Mouse (Mus musculus): ENCODE data around the gene Tex50. TPM values are rescaled to one million over a fixed set of nuclear protein-coding genes. Genes with fewer than 3 reads are reported as not detected.
A peak's percentile ranks its signal among the peaks of the same experiment; 100 is the strongest.

The Tex50 gene
- polyA plus RNA-seq, 1 experiment from 2014 or later: not detected

DNA sequence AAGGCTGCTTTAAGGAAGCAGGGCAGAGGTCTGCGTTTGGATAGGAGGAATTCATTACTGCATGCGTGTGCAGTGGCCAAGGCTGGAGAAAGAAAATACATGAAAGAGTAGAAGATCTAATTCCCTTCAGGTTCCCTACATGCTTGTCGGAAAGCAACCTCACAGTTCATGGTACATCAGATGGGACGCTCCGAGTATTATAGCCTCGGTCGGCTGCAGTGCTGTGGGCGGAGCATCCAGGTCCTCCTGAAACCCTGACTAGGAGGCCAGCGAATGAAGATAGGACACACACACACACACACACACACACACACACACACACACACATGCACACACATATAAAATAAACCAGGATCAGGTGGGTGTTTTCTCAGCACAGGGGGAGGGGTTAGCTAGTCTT, 24.6 kb upstream of the Tex50 start:
- Histone ChIP-seq H3K9ac (ENCODE audit: low read depth, low read length) (no peak overlapping the region), H3K27ac (ENCODE audit: low read depth, low read length) (no peak overlapping the region), H3K9me3 (ENCODE audit: control insufficient read depth) (no peaks in the 10 kb centered on the region), H3K27me3 (replicated peaks; ENCODE audit: control insufficient read depth, insufficient read depth, low read length) (no peaks in the 10 kb centered on the region), H3K4me3 (ENCODE audit: low read depth, low read length) (no peak overlapping the region), H3K4me1 (replicated peaks; ENCODE audit: control insufficient read depth, insufficient read depth, low read length) (no peaks in the 10 kb centered on the region), H3K4me2 (replicated peaks; ENCODE audit: low read depth) (peak overlapping the region; percentile 32), H3K36me3 (ENCODE audit: control insufficient read depth, insufficient read depth) (no peaks in the 10 kb centered on the region)
- TF ChIP-seq CTCF (IDR thresholded peaks at IDR 0.05; ENCODE audit: low read depth): no peak
- 53% methylated on average over 9 of the region's 9 CpGs for WGBS
- ATAC-seq: peak; percentile 25; the same call in 1 of the 2 replicates

DNA sequence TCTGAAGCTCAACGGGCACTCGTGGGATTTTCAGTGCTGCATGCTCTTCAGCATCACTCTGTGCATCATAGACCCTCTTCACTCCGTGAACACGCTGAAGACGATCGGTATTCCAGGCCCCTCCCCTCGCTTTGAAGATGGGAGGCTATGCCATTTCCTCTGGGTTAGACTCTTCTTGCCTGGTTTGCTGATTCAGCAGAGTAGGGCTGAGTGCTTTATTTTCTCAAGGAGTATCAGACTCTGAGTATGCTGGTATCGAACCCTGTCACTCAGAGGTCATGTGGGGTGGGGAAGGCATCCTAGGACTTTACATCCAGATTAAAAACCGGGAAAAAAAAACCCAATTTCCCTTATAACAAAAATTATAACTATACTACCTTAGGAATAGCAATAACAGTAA, 23.3 kb upstream of the Tex50 start:
- H3K27me3 ChIP-seq (replicated peaks; ENCODE audit: control insufficient read depth, insufficient read depth, low read length): no peaks in the 10 kb centered on the region
- ATAC-seq: no peak
- H3K9me3 ChIP-seq (ENCODE audit: control insufficient read depth): no peaks in the 10 kb centered on the region
- no peak for TF ChIP-seq CTCF (IDR thresholded peaks at IDR 0.05; ENCODE audit: low read depth)
- no peaks in the 10 kb centered on the region for H3K36me3 ChIP-seq (ENCODE audit: control insufficient read depth, insufficient read depth)
- H3K4me1 ChIP-seq (replicated peaks; ENCODE audit: control insufficient read depth, insufficient read depth, low read length): no peaks in the 10 kb centered on the region
- WGBS: 81% methylated on average over 9 of the region's 9 CpGs
- H3K9ac ChIP-seq (ENCODE audit: low read depth, low read length): no peak overlapping the region
- no peak overlapping the region for H3K4me3 ChIP-seq (ENCODE audit: low read depth, low read length)
- no peak overlapping the region for H3K27ac ChIP-seq (ENCODE audit: low read depth, low read length)
- H3K4me2 ChIP-seq (replicated peaks; ENCODE audit: low read depth): no peak overlapping the region

DNA sequence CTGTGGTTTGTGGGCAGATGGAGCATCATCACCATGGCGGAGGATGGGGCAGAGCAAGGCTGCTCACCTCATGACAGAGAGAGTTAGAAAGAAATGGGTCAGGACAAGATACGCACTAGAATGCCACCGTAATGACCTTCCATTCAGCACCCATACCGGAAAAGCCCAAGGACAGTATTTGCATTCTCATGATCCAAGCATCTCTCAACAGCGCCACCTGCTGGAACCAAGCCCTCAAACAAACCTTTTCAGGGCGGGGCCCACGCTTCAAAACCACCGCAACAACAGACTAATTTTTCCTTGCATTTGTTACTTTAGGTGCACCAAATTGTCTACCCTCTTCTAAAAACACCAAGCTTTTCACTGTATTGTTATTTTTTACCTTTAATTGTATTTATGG, 21.6 kb upstream of the Tex50 start:
- 49% methylated on average over 8 of the region's 8 CpGs for WGBS
- H3K9me3 ChIP-seq (ENCODE audit: control insufficient read depth): no peaks in the 10 kb centered on the region
- H3K4me2 ChIP-seq (replicated peaks; ENCODE audit: low read depth): no peak overlapping the region
- no peak overlapping the region for H3K9ac ChIP-seq (ENCODE audit: low read depth, low read length)
- H3K4me1 ChIP-seq (replicated peaks; ENCODE audit: control insufficient read depth, insufficient read depth, low read length): no peaks in the 10 kb centered on the region
- no peaks in the 10 kb centered on the region for H3K27me3 ChIP-seq (replicated peaks; ENCODE audit: control insufficient read depth, insufficient read depth, low read length)
- H3K36me3 ChIP-seq (ENCODE audit: control insufficient read depth, insufficient read depth): no peaks in the 10 kb centered on the region
- H3K4me3 ChIP-seq (ENCODE audit: low read depth, low read length): no peak overlapping the region
- H3K27ac ChIP-seq (ENCODE audit: low read depth, low read length): no peak overlapping the region
- TF ChIP-seq CTCF (IDR thresholded peaks at IDR 0.05; ENCODE audit: low read depth): peak; percentile 81
- no peak for ATAC-seq

DNA sequence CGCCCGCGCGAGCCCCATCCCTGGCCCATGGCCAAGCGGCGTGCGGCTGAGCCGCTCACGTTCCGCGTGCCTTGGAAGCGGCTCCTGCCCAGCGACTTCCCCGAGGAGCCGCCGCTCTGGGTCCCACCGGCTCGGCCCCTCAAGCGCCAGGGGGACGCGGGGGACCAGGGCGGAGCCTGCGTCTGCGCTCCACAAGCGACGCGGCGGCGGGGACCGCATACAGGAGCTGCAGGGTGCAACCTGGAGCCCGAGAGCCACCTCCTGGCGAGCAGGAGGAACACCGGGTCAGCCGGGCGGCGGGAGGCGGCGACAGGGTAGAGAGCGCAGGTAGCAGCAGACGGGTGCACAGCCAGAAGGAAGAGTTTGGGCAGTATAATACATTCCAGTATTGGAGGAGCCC, 11.5 kb upstream of the Tex50 start:
- Histone ChIP-seq H3K27ac (ENCODE audit: low read depth, low read length) (no peak overlapping the region), H3K9ac (ENCODE audit: low read depth, low read length) (0 out of 2 replicates have a peak overlapping the region, but pooled peaks have one; percentile 14), H3K4me3 (ENCODE audit: low read depth, low read length) (peak overlapping the region; percentile 49), H3K36me3 (ENCODE audit: control insufficient read depth, insufficient read depth) (no peaks in the 10 kb centered on the region), H3K4me1 (replicated peaks; ENCODE audit: control insufficient read depth, insufficient read depth, low read length) (no peaks in the 10 kb centered on the region), H3K9me3 (ENCODE audit: control insufficient read depth) (no peaks in the 10 kb centered on the region), H3K27me3 (replicated peaks; ENCODE audit: control insufficient read depth, insufficient read depth, low read length) (peaks cover 8% of the 10 kb centered on the region), H3K4me2 (replicated peaks; ENCODE audit: low read depth) (peak overlapping the region; percentile 75)
- peak; percentile 80 for ATAC-seq
- peak; percentile 87 for TF ChIP-seq CTCF (IDR thresholded peaks at IDR 0.05; ENCODE audit: low read depth)
- 2% methylated on average over 40 of the region's 40 CpGs for WGBS

DNA sequence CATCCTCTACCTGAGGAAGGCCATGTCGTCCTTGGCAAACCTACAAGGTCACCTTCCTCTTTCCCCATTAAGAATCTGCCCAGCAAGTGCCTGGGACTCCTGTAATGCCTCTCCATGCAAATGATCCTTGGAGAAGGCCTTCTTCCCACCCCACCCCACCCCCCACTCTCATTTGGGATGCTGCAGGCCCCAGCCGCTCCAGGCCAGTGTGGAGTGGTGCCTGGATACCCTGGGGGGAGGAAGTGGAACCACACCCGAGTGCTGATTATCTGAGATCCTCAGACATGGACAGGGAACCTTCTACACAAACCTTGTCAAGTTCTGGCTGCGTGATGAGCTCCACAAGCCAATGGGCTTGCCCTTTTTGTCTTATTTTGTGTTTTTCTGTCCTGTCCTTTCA, 1.2 kb upstream of the Tex50 start:
- Histone ChIP-seq H3K4me2 (replicated peaks; ENCODE audit: low read depth) (no peak overlapping the region), H3K27me3 (replicated peaks; ENCODE audit: control insufficient read depth, insufficient read depth, low read length) (no peaks in the 10 kb centered on the region), H3K9ac (ENCODE audit: low read depth, low read length) (no peak overlapping the region), H3K4me1 (replicated peaks; ENCODE audit: control insufficient read depth, insufficient read depth, low read length) (no peaks in the 10 kb centered on the region), H3K9me3 (ENCODE audit: control insufficient read depth) (no peaks in the 10 kb centered on the region), H3K4me3 (ENCODE audit: low read depth, low read length) (no peak overlapping the region), H3K27ac (ENCODE audit: low read depth, low read length) (no peak overlapping the region), H3K36me3 (ENCODE audit: control insufficient read depth, insufficient read depth) (no peaks in the 10 kb centered on the region)
- no peak for ATAC-seq
- TF ChIP-seq CTCF (IDR thresholded peaks at IDR 0.05; ENCODE audit: low read depth): no peak
- 59% methylated on average over 4 of the region's 4 CpGs for WGBS

DNA sequence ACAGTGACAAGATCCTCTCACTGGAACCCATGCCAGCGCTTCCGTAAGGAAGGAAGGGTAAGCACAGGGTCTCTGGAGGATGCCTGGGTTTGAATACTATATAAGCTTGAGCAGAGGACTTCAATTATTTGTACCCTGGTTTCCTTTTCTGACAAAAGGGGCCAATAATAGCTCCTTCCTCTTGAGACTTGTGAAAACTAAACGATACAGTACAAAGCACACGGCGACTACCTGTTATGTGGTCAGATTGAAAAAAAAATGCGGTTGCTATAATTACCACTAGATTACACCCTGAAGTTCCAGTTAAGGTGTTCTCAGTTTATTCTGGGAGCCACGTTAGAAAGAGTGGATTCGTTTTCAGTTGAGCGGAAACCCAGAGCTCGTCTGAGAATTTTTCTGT, 2.6 kb downstream of the Tex50 start:
- H3K27ac ChIP-seq (ENCODE audit: low read depth, low read length): no peak overlapping the region
- TF ChIP-seq CTCF (IDR thresholded peaks at IDR 0.05; ENCODE audit: low read depth): no peak
- ATAC-seq: no peak
- H3K36me3 ChIP-seq (ENCODE audit: control insufficient read depth, insufficient read depth): no peaks in the 10 kb centered on the region
- no peak overlapping the region for H3K4me3 ChIP-seq (ENCODE audit: low read depth, low read length)
- no peaks in the 10 kb centered on the region for H3K27me3 ChIP-seq (replicated peaks; ENCODE audit: control insufficient read depth, insufficient read depth, low read length)
- H3K4me2 ChIP-seq (replicated peaks; ENCODE audit: low read depth): no peak overlapping the region
- H3K4me1 ChIP-seq (replicated peaks; ENCODE audit: control insufficient read depth, insufficient read depth, low read length): no peaks in the 10 kb centered on the region
- no peaks in the 10 kb centered on the region for H3K9me3 ChIP-seq (ENCODE audit: control insufficient read depth)
- WGBS: 85% methylated on average over 10 of the region's 10 CpGs
- H3K9ac ChIP-seq (ENCODE audit: low read depth, low read length): no peak overlapping the region

DNA sequence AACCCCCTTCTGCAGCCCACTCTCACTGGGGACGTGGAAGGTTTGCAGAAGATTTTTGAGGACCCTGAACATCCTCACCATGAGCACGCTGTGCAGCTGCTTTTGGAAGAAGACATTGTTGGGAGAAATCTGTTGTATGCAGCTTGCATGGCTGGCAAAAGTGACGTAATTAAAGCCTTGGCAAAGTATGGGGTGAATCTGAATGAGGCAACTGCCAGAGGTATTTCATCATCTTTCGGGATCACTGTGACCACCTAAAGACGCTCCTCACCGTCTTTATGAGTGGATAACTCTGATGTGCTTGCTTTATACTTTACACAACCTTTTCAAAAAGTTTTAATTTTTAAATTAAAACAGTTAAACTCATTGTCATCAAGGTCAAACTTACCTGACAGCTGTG, 8.0 kb downstream of the Tex50 start:
- no peak for TF ChIP-seq CTCF (IDR thresholded peaks at IDR 0.05; ENCODE audit: low read depth)
- Histone ChIP-seq H3K36me3 (ENCODE audit: control insufficient read depth, insufficient read depth) (no peaks in the 10 kb centered on the region), H3K9me3 (ENCODE audit: control insufficient read depth) (no peaks in the 10 kb centered on the region), H3K27me3 (replicated peaks; ENCODE audit: control insufficient read depth, insufficient read depth, low read length) (no peaks in the 10 kb centered on the region), H3K4me1 (replicated peaks; ENCODE audit: control insufficient read depth, insufficient read depth, low read length) (no peaks in the 10 kb centered on the region), H3K27ac (ENCODE audit: low read depth, low read length) (no peak overlapping the region), H3K4me3 (ENCODE audit: low read depth, low read length) (no peak overlapping the region), H3K4me2 (replicated peaks; ENCODE audit: low read depth) (no peak overlapping the region), H3K9ac (ENCODE audit: low read depth, low read length) (no peak overlapping the region)
- no peak for ATAC-seq
- WGBS: 79% methylated on average over 6 of the region's 6 CpGs
